Mouse (Mus musculus) cerebellum, adult 9-10 months (tissue): ENCODE measurements around the gene Elovl1.

Experiments
- DNase-seq: peaks from one replicate; pipeline ENCODE4 v3.0.0; 2022

The Elovl1 gene

GRCm38 (mm10) chr4:118429215-118429895 lies 1.5 kb downstream of the Elovl1 start:
- no peak for DNase-seq

DNA sequence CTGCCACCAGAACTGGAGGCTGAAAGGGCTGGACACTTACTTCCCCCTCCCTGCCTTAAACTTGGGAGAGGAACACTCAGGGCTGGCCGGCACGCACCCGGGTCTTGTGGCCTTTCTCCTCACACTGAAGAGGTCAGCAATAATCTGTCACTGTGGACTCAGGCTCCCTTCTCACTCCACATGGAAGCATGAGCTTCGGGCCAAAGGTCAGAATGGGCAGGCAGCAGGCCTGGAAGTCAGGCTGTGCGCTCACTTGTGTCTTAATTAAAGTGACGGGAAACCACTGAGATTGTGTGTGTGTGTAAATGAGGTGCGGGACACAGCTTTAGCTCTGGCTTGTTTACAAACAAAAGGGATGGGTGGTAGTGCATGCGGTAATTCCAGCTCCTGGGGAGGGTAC lies 4.4 kb downstream of the Elovl1 start:
- no peak for DNase-seq

DNA sequence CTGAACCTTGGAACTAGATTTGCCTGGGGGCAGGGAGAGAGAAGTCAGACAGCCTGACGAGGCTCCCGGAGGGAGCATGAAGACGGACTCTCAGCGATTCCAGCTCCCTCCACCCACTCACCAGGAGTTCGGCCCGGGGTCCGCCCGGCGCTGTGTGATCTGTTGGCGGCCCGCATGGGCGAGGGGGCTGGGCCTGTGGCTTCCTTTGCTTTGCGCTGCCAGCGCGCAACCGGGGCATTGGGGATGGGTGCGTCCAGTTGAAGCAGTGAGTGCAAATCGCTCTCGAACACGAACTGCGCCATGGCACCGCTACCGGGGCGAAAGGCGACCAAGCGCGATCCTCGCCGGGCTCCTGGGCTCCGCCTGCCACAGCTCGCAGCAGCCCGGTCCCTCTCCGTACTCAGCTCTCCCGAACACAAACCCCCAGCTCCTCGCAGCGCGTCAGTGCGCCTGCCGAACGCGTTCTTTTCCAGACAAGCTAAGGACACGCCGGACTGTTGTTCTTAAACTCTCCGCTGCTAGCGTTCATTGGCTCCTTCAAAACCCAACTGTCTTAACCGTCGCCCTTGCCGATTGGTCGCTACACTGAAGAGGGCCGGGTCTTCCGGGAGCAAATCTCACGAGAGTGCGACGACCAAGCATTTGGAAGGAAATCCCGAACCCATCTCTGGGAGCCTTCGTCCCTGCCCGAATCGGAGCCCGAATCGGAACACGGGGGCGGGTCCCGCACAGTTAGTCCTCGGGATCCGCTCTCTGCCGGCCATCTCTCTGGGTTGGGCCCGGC lies 9.1 kb downstream of the Elovl1 start, which contains the start of gene Cdc20:
Cdc20 (minus strand) TSS at position 533 of the 784 bp plus-strand sequence.
- DNase-seq = peak; percentile 77

DNA sequence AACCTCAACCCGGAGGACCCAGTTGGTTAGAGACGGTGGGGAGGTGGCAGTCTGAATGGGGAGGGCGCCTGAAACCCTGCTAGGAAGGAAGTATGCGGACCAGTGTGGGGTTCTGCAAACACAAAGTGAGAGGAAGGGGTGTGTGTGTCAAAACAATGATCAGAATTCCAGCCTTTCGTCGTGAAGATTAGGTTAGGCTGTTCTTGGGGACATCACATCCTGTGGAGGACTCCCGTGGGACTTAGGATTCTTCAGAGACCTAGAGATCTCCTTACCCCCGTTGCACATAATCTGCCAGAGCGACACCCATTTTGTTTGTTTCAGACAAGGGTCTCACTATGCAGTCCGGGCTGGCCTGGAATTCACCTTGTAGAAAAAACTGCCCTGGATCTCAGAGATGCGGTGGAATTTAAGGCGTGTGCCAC lies 9.9 kb downstream of the Elovl1 start:
- DNase-seq = no peak

- no peak for DNase-seq
Observed at GRCm38 (mm10) chr4:118445088-118445487, 17.2 kb downstream of the Elovl1 start.

DNA sequence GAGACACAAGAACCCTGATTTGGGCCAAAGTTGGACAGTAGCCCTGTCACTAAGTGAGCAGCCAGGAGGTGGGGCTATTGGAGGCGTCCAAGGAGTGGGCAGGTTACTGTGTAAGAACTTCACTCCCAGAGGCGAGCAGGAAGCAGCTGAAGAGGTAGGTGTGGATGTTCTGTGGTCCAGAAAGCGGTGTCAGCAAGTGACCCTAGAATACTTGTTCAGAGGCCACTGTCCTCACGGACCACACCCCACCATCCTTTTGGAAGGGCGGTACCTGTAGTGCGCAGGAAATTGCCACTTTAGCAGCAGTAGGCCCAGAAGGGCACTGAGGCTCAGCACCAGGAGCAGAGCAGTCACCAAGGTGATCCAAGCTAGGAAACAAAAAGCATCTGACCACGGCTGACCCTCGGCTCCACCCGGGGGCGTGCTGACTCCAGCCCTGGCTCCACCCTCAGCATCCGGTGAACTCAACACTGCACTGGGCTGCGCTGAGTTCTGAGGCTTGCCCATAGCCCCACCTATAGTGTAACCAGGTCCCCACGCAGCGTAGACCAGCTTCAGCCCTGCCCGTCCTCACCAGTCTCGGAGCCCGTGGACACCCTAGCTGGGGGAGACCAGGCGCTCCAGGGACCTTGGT lies 18.0 kb downstream of the Elovl1 start:
- no peak for DNase-seq

- DNase-seq = no peak
Observed at GRCm38 (mm10) chr4:118446415-118447153, 18.7 kb downstream of the Elovl1 start.

- DNase-seq = no peak
Observed at GRCm38 (mm10) chr4:118457345-118457975, 29.6 kb downstream of the Elovl1 start, which contains the start of gene Mpl. Mpl (minus strand) TSS chr4:118457513.

GRCm38 (mm10) chr4:118464956-118465355 lies 37.1 kb downstream of the Elovl1 start:
- DNase-seq = no peak

GRCm38 (mm10) chr4:118465697-118466163 lies 37.8 kb downstream of the Elovl1 start:
- no peak for DNase-seq

DNA sequence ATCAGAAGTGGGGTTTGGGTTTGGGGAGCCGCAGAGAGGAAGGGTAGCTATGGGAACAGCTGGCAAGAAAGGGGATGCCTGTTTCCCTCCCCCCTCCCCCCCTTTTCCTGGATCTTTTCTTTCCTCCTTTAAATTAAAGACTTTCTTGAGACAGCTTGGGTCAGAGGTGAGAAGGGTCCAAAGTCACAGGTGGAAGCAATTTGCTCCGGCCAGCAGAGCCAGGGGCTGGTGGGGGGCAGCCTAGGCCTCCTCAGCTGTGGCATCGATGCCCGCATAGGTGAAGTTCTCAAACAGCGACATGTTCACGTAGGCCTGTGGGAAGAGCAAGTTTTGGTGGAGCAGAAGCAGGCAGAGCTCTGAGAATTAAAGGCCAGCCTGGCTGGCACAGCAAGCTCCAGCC lies 43.4 kb downstream of the Elovl1 start:
- DNase-seq = no peak

DNA sequence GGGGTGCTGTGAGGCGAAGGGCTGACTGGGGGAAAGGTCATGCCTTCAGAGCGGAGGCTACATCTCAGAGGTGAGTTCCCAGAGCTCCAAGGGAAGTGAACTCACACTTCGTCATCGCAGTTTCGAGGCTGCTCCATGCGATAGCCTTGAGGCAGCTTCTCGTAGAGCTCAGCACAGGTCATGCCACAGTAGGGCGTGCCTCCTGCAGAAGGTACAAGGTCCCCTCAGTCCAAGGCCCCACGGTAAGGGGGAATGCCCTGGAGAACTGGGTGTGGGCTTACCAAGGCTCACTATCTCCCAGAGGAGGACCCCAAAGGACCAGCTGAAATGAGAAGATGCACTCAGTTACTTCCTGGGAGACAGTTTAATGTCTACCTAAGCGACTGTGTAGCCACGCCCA lies 44.8 kb downstream of the Elovl1 start:
- no peak for DNase-seq

DNA sequence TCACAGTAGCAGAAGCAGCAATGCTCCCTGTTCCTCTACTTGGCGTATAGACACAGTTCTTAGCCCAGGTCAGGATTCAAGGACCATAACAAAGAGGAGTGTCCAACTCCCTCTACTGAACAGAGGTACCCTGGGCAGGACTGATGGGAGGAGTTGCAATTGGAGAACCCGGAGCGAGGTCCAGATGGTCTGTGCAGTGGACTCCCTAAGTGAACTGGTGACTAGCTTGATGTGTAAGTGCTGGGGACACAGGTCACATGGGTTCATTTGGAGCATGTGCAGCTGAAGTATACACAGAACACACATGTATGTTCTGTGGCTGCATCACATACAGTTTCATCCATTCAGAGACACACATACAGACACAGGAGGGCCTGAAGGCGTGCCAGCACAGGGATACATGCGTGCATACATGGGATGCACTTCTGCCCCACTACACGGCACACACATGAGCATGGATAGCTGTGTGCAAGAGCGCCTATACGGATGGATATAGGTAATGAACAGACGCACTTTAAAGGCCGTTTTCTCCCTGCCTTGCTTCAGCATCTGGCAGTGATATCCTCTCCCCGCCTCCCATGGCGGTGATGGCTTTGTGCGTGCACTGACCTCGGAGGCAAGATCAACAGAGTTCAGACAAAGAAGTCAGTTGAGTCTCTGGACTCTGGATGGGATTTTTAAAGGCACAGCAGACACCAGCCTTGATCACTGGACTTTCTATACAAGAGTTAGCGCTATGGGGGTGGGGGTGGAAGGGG lies 49.1 kb downstream of the Elovl1 start:
- DNase-seq = no peak
